Comparison of ENCODE assay signal across 14 mouse cellular contexts in genomic region chr1:91615396-91615795, GRCm38 (mm10).
"Had no signal": no experiment of that assay in that cellular context is flagged by ENCODE, and none has a peak within 500 bp of the region (broad histone marks: within the 10 kb centered on the region; RNA-seq: fewer than 3 reads in every experiment).

No protein-coding gene starts in this region.

- H3K4me1 ChIP-seq: liver, embryonic 12.5 days; midbrain, embryonic 12.5 days had no signal

- H3K27me3 ChIP-seq: midbrain, embryonic 12.5 days; neural tube, embryonic 15.5 days had no signal

- H3K36me3 ChIP-seq: limb, embryonic 15.5 days; liver, embryonic 12.5 days; midbrain, embryonic 12.5 days; neural tube, embryonic 15.5 days had no signal

- DNase-seq: left cerebral cortex, postnatal 4 days; lung, embryonic 14.5 days; lung, postnatal 14 days; right cerebral cortex, adult 18-20 months; right cerebral cortex, postnatal 25 days; thymus, postnatal 4 days had no signal

- H3K4me2 ChIP-seq: limb, embryonic 15.5 days; liver, embryonic 12.5 days; lung, embryonic 14.5 days; midbrain, embryonic 12.5 days; neural tube, embryonic 15.5 days had no signal

- H3K9ac ChIP-seq: limb, embryonic 15.5 days; liver, embryonic 12.5 days; lung, embryonic 14.5 days; midbrain, embryonic 12.5 days; neural tube, embryonic 15.5 days had no signal

- H3K27ac ChIP-seq: limb, embryonic 15.5 days; liver, embryonic 12.5 days; midbrain, embryonic 12.5 days; neural tube, embryonic 15.5 days; stomach, postnatal 0 days had no signal

- H3K9me3 ChIP-seq: limb, embryonic 15.5 days; liver, embryonic 12.5 days; midbrain, embryonic 12.5 days; neural tube, embryonic 15.5 days had no signal

- H3K4me3 ChIP-seq: limb, embryonic 15.5 days; liver, embryonic 12.5 days; midbrain, embryonic 12.5 days; neural tube, embryonic 15.5 days had no signal

- ATAC-seq: hindbrain, embryonic 16.5 days; inflammation-experienced regulatory T-cells, adult 6 months; liver, embryonic 12.5 days; midbrain, embryonic 16.5 days had no signal
